ENCODE assay signal across 13 mouse cellular contexts in the genomic region with DNA sequence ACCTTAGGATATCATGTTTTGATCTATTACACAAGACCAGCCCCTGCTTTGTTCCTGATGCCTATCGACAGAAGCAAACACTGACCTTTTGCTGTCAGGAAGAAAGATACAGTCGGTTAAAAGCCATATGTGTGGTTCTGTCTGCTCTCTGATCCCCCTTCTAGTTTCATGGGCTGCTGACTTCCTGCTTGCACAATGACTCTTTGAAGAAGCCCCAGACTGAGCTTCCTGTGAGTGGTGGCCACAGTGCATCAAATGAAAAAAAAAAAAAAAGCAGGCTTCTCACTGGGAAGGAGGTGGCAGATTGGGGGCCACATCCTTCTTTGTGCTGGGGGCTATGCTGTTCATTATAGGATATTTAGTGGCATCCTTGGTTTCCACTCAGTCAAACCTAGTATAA.
DNase-seq lines count a peak whose midpoint lies in the region; TF ChIP-seq lines count a peak whose summit lies in the region.
"Had no signal": no experiment of that assay in that cellular context is flagged by ENCODE, and none has a peak within 500 bp of the region (broad histone marks: within the 10 kb centered on the region; RNA-seq: fewer than 3 reads in every experiment).

No protein-coding gene starts in this region.

- H3K4me1 ChIP-seq in spleen, adult 2 months (ENCODE audit: control insufficient read depth, insufficient read depth, insufficient read length), result peaks cover 19% of the 10 kb centered on the region
- H3K4me1 ChIP-seq in megakaryocyte, embryonic 14.5 days, result peaks cover 76% of the 10 kb centered on the region
- H3K4me1 ChIP-seq: heart, embryonic 13.5 days had no signal

- intact Hi-C loops in gastrocnemius, adult 2 months (cut with DNase I), result loop anchor here (5.0 kb wide), 1 partner anchor 440 kb away; no protein-coding TSS in a partner anchor

- no peak for DNase-seq in gastrocnemius, adult 2 months
- DNase-seq in gastrocnemius, postnatal 4 days (ENCODE audit: low spot score in 2 of 2), result no peak
- peak in 1 of 2 experiments; percentile 39 for DNase-seq in spleen, adult 2 months (ENCODE audit: low read depth in 1 of 2, low spot score in 2 of 2)
- DNase-seq in spleen, adult 18-20 months, result no peak
- DNase-seq in thymus, postnatal 4 days, result peak; percentile 19
- DNase-seq in right cerebral cortex, postnatal 14 days, result no peak
- no peak for DNase-seq in right cerebral cortex, adult 2 months (ENCODE audit: low spot score in 2 of 2)
- DNase-seq: adrenal gland, postnatal 10 days; cerebellum, postnatal 25 days; layer of hippocampus, postnatal 36 days had no signal

- peak overlapping the region; percentile 8; the same call in 1 of the 2 replicates for H3K27ac ChIP-seq in gastrocnemius, adult 2 months
- H3K27ac ChIP-seq in spleen, adult 2 months (ENCODE audit: insufficient read depth, low read length), result peak overlapping the region; percentile 87
- H3K27ac ChIP-seq: heart, embryonic 13.5 days; limb, embryonic 13.5 days had no signal

- no peaks in the 10 kb centered on the region for H3K27me3 ChIP-seq in spleen, adult 2 months (ENCODE audit: control insufficient read depth, insufficient read depth, low read length)
- peaks cover 6% of the 10 kb centered on the region for H3K27me3 ChIP-seq in megakaryocyte, embryonic 14.5 days (replicated peaks)
- H3K27me3 ChIP-seq: heart, embryonic 13.5 days had no signal

- H3K4me3 ChIP-seq in gastrocnemius, adult 2 months, result no peak overlapping the region
- peak overlapping the region; percentile 33 for H3K4me3 ChIP-seq in spleen, adult 2 months (ENCODE audit: extremely low read depth, insufficient read depth, insufficient read length)
- H3K4me3 ChIP-seq in megakaryocyte, embryonic 14.5 days (replicated peaks), result peak overlapping the region; percentile 69
- H3K4me3 ChIP-seq: heart, embryonic 13.5 days; limb, embryonic 13.5 days had no signal

- no peak for TF ChIP-seq CTCF in gastrocnemius, adult 2 months (IDR thresholded peaks at IDR 0.05)
- no peak for TF ChIP-seq CTCF in spleen, adult 2 months (IDR thresholded peaks at IDR 0.05; ENCODE audit: extremely low read depth, insufficient read depth, insufficient read length, insufficient replicate concordance)

- H3K9me3 ChIP-seq in megakaryocyte, embryonic 14.5 days, result no peaks in the 10 kb centered on the region
- H3K9me3 ChIP-seq: heart, embryonic 13.5 days; limb, embryonic 13.5 days had no signal

- 34% methylated on average over 2 of the region's 2 CpGs for WGBS in spleen, adult 2 months

- TF ChIP-seq POLR2A in spleen, adult 2 months (IDR thresholded peaks at IDR 0.05; ENCODE audit: low read depth, low read length), result 0 out of 2 replicates have a peak, but pooled peaks have one; percentile 26

- no peaks in the 10 kb centered on the region for H3K36me3 ChIP-seq in spleen, adult 2 months (ENCODE audit: control insufficient read depth, insufficient read depth, low read length)
- H3K36me3 ChIP-seq in megakaryocyte, embryonic 14.5 days (replicated peaks; ENCODE audit: low read length), result no peaks in the 10 kb centered on the region
- H3K36me3 ChIP-seq: heart, embryonic 13.5 days; limb, embryonic 13.5 days had no signal
